Mouse (Mus musculus) embryonic facial prominence, embryonic 10.5 days (tissue): ENCODE data around the gene Ccz1. TPM values are rescaled to one million over a fixed set of nuclear protein-coding genes. Genes with fewer than 3 reads are reported as not detected.

Experiments used
- DNase-seq: peaks from one replicate; pipeline ENCODE4 v3.0.0-alpha.2; 2017; ENCODE audit warnings: low spot score
- H3K27ac ChIP-seq: fragments of 300-500 bp; sonication (generic); replicated peaks from 2 replicates; pipeline ENCODE4 v1.5.1; 2016; ENCODE audit warnings: mild to moderate bottlenecking
- H3K27me3 ChIP-seq: fragments of 300-500 bp; sonication (generic); replicated peaks from 2 replicates; pipeline ENCODE4 v1.6.1; 2016; ENCODE audit warnings: low read depth, mild to moderate bottlenecking; ENCODE audit not compliant: poor library complexity, severe bottlenecking
- H3K36me3 ChIP-seq: fragments of 300-500 bp; sonication (generic); replicated peaks from 2 replicates; pipeline ENCODE4 v1.6.1; 2016; ENCODE audit warnings: mild to moderate bottlenecking, moderate library complexity
- H3K4me1 ChIP-seq: fragments of 300-500 bp; sonication (generic); 2 replicates; pipeline ENCODE4 v1.6.1; 2016
- H3K4me3 ChIP-seq: fragments of 300-500 bp; sonication (generic); 2 replicates; pipeline ENCODE4 v1.5.1; 2016; ENCODE audit warnings: mild to moderate bottlenecking, moderate library complexity
- H3K9me3 ChIP-seq: fragments of 300-500 bp; sonication (generic); 2 replicates; pipeline ENCODE4 v1.6.1; 2016; ENCODE audit warnings: mild to moderate bottlenecking
- WGBS: fragments of 180-500 bp; shearing (Covaris S2); methylation state at CpG from one replicate; pipeline ENCODE4 v1.1.7; 2016; 5-methylcytosine and 5-hydroxymethylcytosine counted together
- polyA plus RNA-seq: library from polyadenylated mRNA; unstranded; fragments of >200 nt; fragmentation: Nextera tagmentation; extraction: Ambion mirVana; gene quantifications from 2 replicates; pipeline ENCODE4 v1.2.1, GENCODE M21; 2016

The Ccz1 gene
- polyA plus RNA-seq, 1 experiment from 2014 or later = 91.4 TPM

- 95% methylated on average over 11 of the region's 11 CpGs for WGBS
- Histone ChIP-seq H3K4me1 (no peaks in the 10 kb centered on the region), H3K36me3 (peaks cover 100% of the 10 kb centered on the region), H3K9me3 (no peaks in the 10 kb centered on the region), H3K4me3 (no peak overlapping the region), H3K27ac (no peak overlapping the region), H3K27me3 (no peaks in the 10 kb centered on the region)
- DNase-seq = no peak
Measured at GRCm38 (mm10) chr5:143990086-143990485, 24.6 kb downstream of the Ccz1 start.

GRCm38 (mm10) chr5:143989046-143989445, 25.6 kb downstream of the Ccz1 start:
- Histone ChIP-seq H3K36me3 (peaks cover 100% of the 10 kb centered on the region), H3K27me3 (no peaks in the 10 kb centered on the region), H3K9me3 (no peaks in the 10 kb centered on the region), H3K27ac (no peak overlapping the region), H3K4me1 (no peaks in the 10 kb centered on the region), H3K4me3 (no peak overlapping the region)
- WGBS = 88% methylated on average over 4 of the region's 4 CpGs
- no peak for DNase-seq

GRCm38 (mm10) chr5:143987596-143987995, 27.1 kb downstream of the Ccz1 start:
- no peaks in the 10 kb centered on the region for H3K4me1 ChIP-seq
- WGBS = 94% methylated on average over 3 of the region's 3 CpGs
- H3K4me3 ChIP-seq = no peak overlapping the region
- DNase-seq = no peak
- no peaks in the 10 kb centered on the region for H3K27me3 ChIP-seq
- no peak overlapping the region for H3K27ac ChIP-seq
- no peaks in the 10 kb centered on the region for H3K9me3 ChIP-seq
- H3K36me3 ChIP-seq = peaks cover 93% of the 10 kb centered on the region

GRCm38 (mm10) chr5:143985381-143985780, 29.3 kb downstream of the Ccz1 start:
- Histone ChIP-seq H3K27ac (no peak overlapping the region), H3K4me3 (no peak overlapping the region), H3K4me1 (peaks cover 11% of the 10 kb centered on the region), H3K9me3 (no peaks in the 10 kb centered on the region), H3K36me3 (peaks cover 71% of the 10 kb centered on the region), H3K27me3 (no peaks in the 10 kb centered on the region)
- no peak for DNase-seq
- WGBS = 96% methylated on average over 7 of the region's 7 CpGs

- Histone ChIP-seq H3K36me3 (peaks cover 41% of the 10 kb centered on the region), H3K4me3 (no peak overlapping the region), H3K4me1 (peaks cover 14% of the 10 kb centered on the region), H3K27me3 (no peaks in the 10 kb centered on the region), H3K9me3 (no peaks in the 10 kb centered on the region), H3K27ac (no peak overlapping the region)
- DNase-seq = no peak
- WGBS = 84% methylated on average over 2 of the region's 2 CpGs
Measured at GRCm38 (mm10) chr5:143982361-143982760, 32.3 kb downstream of the Ccz1 start.

GRCm38 (mm10) chr5:143980858-143981257, 33.8 kb downstream of the Ccz1 start:
- 32% methylated on average over 9 of the region's 9 CpGs for WGBS
- Histone ChIP-seq H3K4me3 (no peak overlapping the region), H3K36me3 (peaks cover 26% of the 10 kb centered on the region), H3K27me3 (no peaks in the 10 kb centered on the region), H3K4me1 (peaks cover 14% of the 10 kb centered on the region), H3K27ac (peak overlapping the region; percentile 5; the same call in 1 of the 2 replicates), H3K9me3 (no peaks in the 10 kb centered on the region)
- DNase-seq = no peak

- H3K27me3 ChIP-seq = no peaks in the 10 kb centered on the region
- no peak overlapping the region for H3K4me3 ChIP-seq
- H3K36me3 ChIP-seq = no peaks in the 10 kb centered on the region
- H3K27ac ChIP-seq = no peak overlapping the region
- DNase-seq = no peak
- 84% methylated on average over 16 of the region's 16 CpGs for WGBS
- peaks cover 14% of the 10 kb centered on the region for H3K4me1 ChIP-seq
- no peaks in the 10 kb centered on the region for H3K9me3 ChIP-seq
Measured at GRCm38 (mm10) chr5:143976726-143977431, 37.8 kb downstream of the Ccz1 start.

- DNase-seq = no peak
- WGBS = 91% methylated on average over 11 of the region's 11 CpGs
- H3K36me3 ChIP-seq = no peaks in the 10 kb centered on the region
- no peaks in the 10 kb centered on the region for H3K27me3 ChIP-seq
- peaks cover 11% of the 10 kb centered on the region for H3K4me1 ChIP-seq
- H3K4me3 ChIP-seq = no peak overlapping the region
- no peak overlapping the region for H3K27ac ChIP-seq
- no peaks in the 10 kb centered on the region for H3K9me3 ChIP-seq
Measured at GRCm38 (mm10) chr5:143976232-143976631, 38.4 kb downstream of the Ccz1 start.

GRCm38 (mm10) chr5:143975631-143975933, 39.1 kb downstream of the Ccz1 start:
- H3K9me3 ChIP-seq = no peaks in the 10 kb centered on the region
- no peak overlapping the region for H3K27ac ChIP-seq
- H3K36me3 ChIP-seq = no peaks in the 10 kb centered on the region
- H3K27me3 ChIP-seq = no peaks in the 10 kb centered on the region
- 68% methylated on average over 2 of the region's 2 CpGs for WGBS
- peaks cover 5% of the 10 kb centered on the region for H3K4me1 ChIP-seq
- H3K4me3 ChIP-seq = no peak overlapping the region
- DNase-seq = no peak

GRCm38 (mm10) chr5:143974931-143975630, 39.6 kb downstream of the Ccz1 start:
- WGBS = 54% methylated on average over 4 of the region's 4 CpGs

GRCm38 (mm10) chr5:143972628-143973027, 42.0 kb downstream of the Ccz1 start:
- no peaks in the 10 kb centered on the region for H3K27me3 ChIP-seq
- no peaks in the 10 kb centered on the region for H3K36me3 ChIP-seq
- no peak for DNase-seq
- no peak overlapping the region for H3K27ac ChIP-seq
- no peaks in the 10 kb centered on the region for H3K9me3 ChIP-seq
- 85% methylated on average over 3 of the region's 3 CpGs for WGBS
- no peaks in the 10 kb centered on the region for H3K4me1 ChIP-seq
- no peak overlapping the region for H3K4me3 ChIP-seq

More at GRCm38 (mm10) chr5:143974931-143975630, 39.6 kb downstream of the Ccz1 start:
- H3K27me3 ChIP-seq = no peaks in the 10 kb centered on the region
- H3K9me3 ChIP-seq = no peaks in the 10 kb centered on the region
- H3K4me1 ChIP-seq = no peaks in the 10 kb centered on the region
- H3K27ac ChIP-seq = no peak overlapping the region
- peak; percentile 85 for DNase-seq
- H3K36me3 ChIP-seq = no peaks in the 10 kb centered on the region
- H3K4me3 ChIP-seq = no peak overlapping the region

GRCm38 (mm10) chr5:143966671-143967070, 48.0 kb downstream of the Ccz1 start:
- no peak for DNase-seq
- WGBS = 92% methylated on average over 12 of the region's 12 CpGs
- no peaks in the 10 kb centered on the region for H3K36me3 ChIP-seq
- no peaks in the 10 kb centered on the region for H3K4me1 ChIP-seq
- H3K9me3 ChIP-seq = no peaks in the 10 kb centered on the region
- H3K4me3 ChIP-seq = no peak overlapping the region
- H3K27me3 ChIP-seq = no peaks in the 10 kb centered on the region
- no peak overlapping the region for H3K27ac ChIP-seq
